Mouse (Mus musculus) forebrain, embryonic 11.5 days (tissue): ENCODE results near the gene Nradd. TPM values are rescaled to one million over a fixed set of nuclear protein-coding genes. Genes with fewer than 3 reads are reported as not detected.

Experiments
- ATAC-seq: fragments of 200-750 bp; cut with Nextera tagmentation; replicated peaks from 2 replicates; pipeline ENCODE4 v1.8.0; 2017; ENCODE audit warnings: moderate TSS enrichment; ENCODE audit not compliant: low FRiP score
- DNase-seq: peaks from one replicate; pipeline ENCODE4 v3.0.0-alpha.2; 2017; ENCODE audit warnings: low spot score
- H3K27ac ChIP-seq: fragments of 300-500 bp; sonication (generic); 2 replicates; pipeline ENCODE4 v1.5.1; 2014; ENCODE audit warnings: low read depth, low read length
- H3K27me3 ChIP-seq: fragments of 300-500 bp; sonication (generic); 2 replicates; pipeline ENCODE4 v1.6.1; 2014; ENCODE audit warnings: mild to moderate bottlenecking, low read length, mixed read lengths; ENCODE audit not compliant: control insufficient read depth, insufficient read depth
- H3K36me3 ChIP-seq: fragments of 300-500 bp; sonication (generic); 2 replicates; pipeline ENCODE4 v1.6.1; 2014; ENCODE audit warnings: mild to moderate bottlenecking, low read length, moderate library complexity, mixed read lengths; ENCODE audit not compliant: control insufficient read depth, insufficient read depth
- H3K4me1 ChIP-seq: fragments of 300-500 bp; sonication (generic); replicated peaks from 2 replicates; pipeline ENCODE4 v1.6.1; 2014; ENCODE audit warnings: low read length, mixed read lengths; ENCODE audit not compliant: control insufficient read depth, insufficient read depth
- H3K4me2 ChIP-seq: fragments of 300-500 bp; sonication (generic); 2 replicates; pipeline ENCODE4 v1.6.1; 2014; ENCODE audit warnings: low read depth, mild to moderate bottlenecking, low read length, moderate library complexity, mixed read lengths; ENCODE audit not compliant: severe bottlenecking
- H3K4me3 ChIP-seq: fragments of 300-500 bp; sonication (generic); 2 replicates; pipeline ENCODE4 v1.5.1; 2014; ENCODE audit warnings: low read depth, low read length
- H3K9ac ChIP-seq: fragments of 300-500 bp; sonication (generic); 2 replicates; pipeline ENCODE4 v1.6.1; 2014; ENCODE audit warnings: low read length
- H3K9me3 ChIP-seq: fragments of 300-500 bp; sonication (generic); 2 replicates; pipeline ENCODE4 v1.6.1; 2016; ENCODE audit warnings: low read length, mixed read lengths; ENCODE audit not compliant: control insufficient read depth
- WGBS: fragments of 180-500 bp; shearing (Covaris S2); extraction: QIAGEN DNeasy Blood & Tissue Kit; methylation state at CpG from one replicate; pipeline ENCODE4 v1.1.7; 2014; 5-methylcytosine and 5-hydroxymethylcytosine counted together
- polyA plus RNA-seq: library from polyadenylated mRNA; unstranded; fragments of >200 nt; fragmentation: Nextera tagmentation; extraction: Ambion mirVana; gene quantifications from 2 replicates; pipeline ENCODE4 v1.2.1, GENCODE M21; 2014

The Nradd gene
- polyA plus RNA-seq, 1 experiment from 2014 or later = 20.6 TPM

GRCm38 (mm10) chr9:110643787-110644186, 19.5 kb upstream of the Nradd start:
- ATAC-seq = no peak
- Histone ChIP-seq H3K9ac (no peak overlapping the region), H3K4me3 (no peak overlapping the region), H3K4me2 (no peak overlapping the region), H3K9me3 (no peaks in the 10 kb centered on the region), H3K27ac (no peak overlapping the region), H3K4me1 (no peaks in the 10 kb centered on the region), H3K36me3 (no peaks in the 10 kb centered on the region), H3K27me3 (no peaks in the 10 kb centered on the region)
- 79% methylated on average over 9 of the region's 9 CpGs for WGBS
- DNase-seq = no peak

DNA sequence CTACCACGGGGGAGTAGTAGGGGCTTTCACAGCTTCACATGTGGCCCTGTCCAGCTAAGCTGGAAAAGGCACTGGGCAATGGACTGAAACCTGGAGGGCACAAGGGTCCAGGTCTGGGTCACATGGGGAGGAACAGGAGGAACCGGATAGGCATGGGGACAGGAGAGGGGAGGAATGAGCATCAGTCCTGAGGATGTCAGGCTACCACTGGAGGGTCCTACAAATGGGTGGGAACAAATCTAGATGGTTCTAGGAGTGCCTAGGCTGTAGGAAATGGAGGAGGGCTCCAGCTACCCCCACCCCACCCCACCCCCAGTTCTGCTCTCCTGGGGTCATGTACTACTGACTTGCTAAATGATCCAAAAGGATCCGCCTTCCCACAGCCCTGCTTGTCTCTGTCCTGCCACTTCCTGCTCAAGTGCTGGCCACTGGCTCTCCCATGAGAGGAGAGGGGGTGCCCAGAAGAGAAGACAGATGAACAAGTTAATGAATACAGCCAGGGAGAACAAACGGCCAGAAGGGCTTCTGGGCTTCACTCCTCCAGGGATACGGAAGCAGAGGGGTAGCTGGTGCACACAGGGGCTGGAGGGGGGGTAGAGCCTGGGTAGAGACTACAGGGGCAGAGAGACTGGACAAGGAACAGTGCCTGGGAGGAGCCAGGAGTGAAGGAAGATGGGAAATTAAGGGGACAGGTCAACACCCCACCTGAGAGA, 18.7 kb upstream of the Nradd start:
- H3K9me3 ChIP-seq = no peaks in the 10 kb centered on the region
- H3K9ac ChIP-seq = no peak overlapping the region
- no peaks in the 10 kb centered on the region for H3K27me3 ChIP-seq
- no peak overlapping the region for H3K4me3 ChIP-seq
- H3K4me2 ChIP-seq = no peak overlapping the region
- DNase-seq (no peak), ATAC-seq (no peak)
- WGBS = 59% methylated on average over 5 of the region's 5 CpGs
- no peaks in the 10 kb centered on the region for H3K36me3 ChIP-seq
- no peaks in the 10 kb centered on the region for H3K4me1 ChIP-seq
- H3K27ac ChIP-seq = no peak overlapping the region

DNA sequence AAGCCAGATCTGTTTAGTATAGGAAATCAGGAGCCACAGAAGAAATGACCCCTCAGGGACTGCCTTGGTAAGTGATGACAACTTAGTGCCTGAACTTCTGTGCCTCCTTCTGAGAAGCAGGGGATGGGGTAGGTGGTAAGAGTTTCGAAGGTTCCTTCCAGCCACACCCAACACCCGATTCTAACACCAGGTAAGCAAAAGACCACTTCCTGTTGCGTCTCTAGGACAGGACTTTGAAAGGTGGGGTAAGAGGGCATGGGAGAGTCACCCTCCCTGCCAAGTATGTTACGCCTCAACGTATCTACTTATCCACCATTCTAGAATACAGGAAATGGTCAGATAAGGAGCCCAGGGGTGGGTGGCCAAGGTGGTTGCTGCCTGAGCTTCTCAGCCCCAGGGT, 16.8 kb upstream of the Nradd start:
- ATAC-seq (no peak), DNase-seq (no peak)
- Histone ChIP-seq H3K27ac (no peak overlapping the region), H3K9ac (no peak overlapping the region), H3K9me3 (no peaks in the 10 kb centered on the region), H3K4me1 (no peaks in the 10 kb centered on the region), H3K36me3 (no peaks in the 10 kb centered on the region), H3K4me2 (no peak overlapping the region), H3K27me3 (no peaks in the 10 kb centered on the region), H3K4me3 (no peak overlapping the region)
- WGBS = 87% methylated on average over 5 of the region's 5 CpGs

- H3K9me3 ChIP-seq = no peaks in the 10 kb centered on the region
- ATAC-seq = no peak
- no peak for DNase-seq
- H3K4me1 ChIP-seq = no peaks in the 10 kb centered on the region
- 91% methylated on average over 10 of the region's 10 CpGs for WGBS
- no peak overlapping the region for H3K4me2 ChIP-seq
- H3K27me3 ChIP-seq = no peaks in the 10 kb centered on the region
- H3K4me3 ChIP-seq = no peak overlapping the region
- H3K27ac ChIP-seq = no peak overlapping the region
- H3K36me3 ChIP-seq = no peaks in the 10 kb centered on the region
- H3K9ac ChIP-seq = no peak overlapping the region
Measured at GRCm38 (mm10) chr9:110638611-110639021, 14.4 kb upstream of the Nradd start.

DNA sequence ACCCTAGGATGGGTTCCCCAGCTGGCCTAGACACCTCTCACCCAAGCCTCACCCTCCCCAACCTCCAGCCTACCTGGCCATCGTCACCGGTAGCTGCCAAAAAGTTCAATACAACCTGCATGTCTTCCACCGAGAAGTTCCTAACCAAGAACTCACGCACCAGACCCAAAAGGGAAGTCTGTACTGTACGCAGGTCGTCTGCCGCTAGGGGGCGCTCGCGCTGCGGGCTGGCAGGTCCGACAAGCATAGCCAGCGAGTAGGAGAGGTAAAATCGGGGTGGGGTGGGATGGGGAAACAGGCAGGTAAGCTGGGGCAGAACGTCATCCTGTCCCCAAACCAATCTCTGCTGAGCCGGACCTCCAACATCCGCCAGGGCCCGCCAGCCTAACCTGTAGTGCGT, 11.0 kb upstream of the Nradd start:
- Histone ChIP-seq H3K9ac (no peak overlapping the region), H3K9me3 (no peaks in the 10 kb centered on the region), H3K4me1 (no peaks in the 10 kb centered on the region), H3K36me3 (no peaks in the 10 kb centered on the region), H3K27ac (no peak overlapping the region), H3K27me3 (peaks cover 2% of the 10 kb centered on the region), H3K4me2 (no peak overlapping the region), H3K4me3 (no peak overlapping the region)
- 6% methylated on average over 19 of the region's 19 CpGs for WGBS
- peak; percentile 94 for DNase-seq
- peak; percentile 33 for ATAC-seq

DNA sequence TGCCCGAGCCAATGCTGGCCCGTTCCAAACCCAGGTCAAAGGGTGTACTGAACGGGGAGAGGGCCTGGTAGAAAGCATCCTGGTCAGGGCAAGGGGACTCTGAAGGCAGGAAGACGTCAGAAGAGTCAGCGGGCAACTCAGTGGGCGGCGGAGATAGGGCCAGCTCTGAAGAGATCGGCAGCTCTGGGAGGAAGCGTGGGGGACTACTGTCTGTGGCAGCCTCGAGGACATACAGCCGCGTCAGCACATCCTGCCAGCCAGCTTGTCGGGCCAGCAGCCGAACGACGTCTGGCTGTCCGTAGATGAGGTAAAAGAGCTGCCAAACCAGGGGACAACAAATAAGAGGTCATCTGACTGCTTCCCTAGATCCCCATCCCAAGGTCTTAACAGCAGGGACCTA, 9.6 kb upstream of the Nradd start:
- Histone ChIP-seq H3K9me3 (no peaks in the 10 kb centered on the region), H3K27ac (no peak overlapping the region), H3K36me3 (no peaks in the 10 kb centered on the region), H3K27me3 (peaks cover 2% of the 10 kb centered on the region), H3K4me3 (no peak overlapping the region), H3K4me2 (no peak overlapping the region), H3K4me1 (no peaks in the 10 kb centered on the region), H3K9ac (no peak overlapping the region)
- DNase-seq = no peak
- 81% methylated on average over 17 of the region's 17 CpGs for WGBS
- no peak for ATAC-seq

DNA sequence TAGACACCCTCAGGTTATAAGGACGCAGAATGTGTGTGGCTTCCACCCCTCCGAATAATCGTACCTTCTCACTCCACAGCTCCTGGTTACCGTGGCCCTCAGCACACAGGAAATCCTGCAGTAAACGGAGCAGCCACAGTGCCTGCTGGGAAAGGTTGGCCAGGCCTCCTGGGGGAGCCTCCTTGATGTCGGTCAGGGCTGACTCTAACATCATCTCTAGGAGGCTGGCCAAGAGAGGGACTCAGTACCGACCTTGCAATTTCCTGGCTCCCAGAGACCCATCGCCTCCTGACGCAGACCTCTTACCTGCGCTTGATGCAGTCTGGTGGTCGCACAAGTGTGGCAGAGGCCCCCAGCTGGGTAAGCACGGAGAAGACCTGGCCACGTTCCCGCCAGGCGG, 8.4 kb upstream of the Nradd start:
- ATAC-seq (no peak), DNase-seq (no peak)
- Histone ChIP-seq H3K27me3 (peaks cover 2% of the 10 kb centered on the region), H3K36me3 (no peaks in the 10 kb centered on the region), H3K27ac (no peak overlapping the region), H3K4me1 (no peaks in the 10 kb centered on the region), H3K4me2 (no peak overlapping the region), H3K9me3 (no peaks in the 10 kb centered on the region), H3K4me3 (no peak overlapping the region), H3K9ac (no peak overlapping the region)
- 83% methylated on average over 15 of the region's 15 CpGs for whole genome bisulfite sequencing

DNA sequence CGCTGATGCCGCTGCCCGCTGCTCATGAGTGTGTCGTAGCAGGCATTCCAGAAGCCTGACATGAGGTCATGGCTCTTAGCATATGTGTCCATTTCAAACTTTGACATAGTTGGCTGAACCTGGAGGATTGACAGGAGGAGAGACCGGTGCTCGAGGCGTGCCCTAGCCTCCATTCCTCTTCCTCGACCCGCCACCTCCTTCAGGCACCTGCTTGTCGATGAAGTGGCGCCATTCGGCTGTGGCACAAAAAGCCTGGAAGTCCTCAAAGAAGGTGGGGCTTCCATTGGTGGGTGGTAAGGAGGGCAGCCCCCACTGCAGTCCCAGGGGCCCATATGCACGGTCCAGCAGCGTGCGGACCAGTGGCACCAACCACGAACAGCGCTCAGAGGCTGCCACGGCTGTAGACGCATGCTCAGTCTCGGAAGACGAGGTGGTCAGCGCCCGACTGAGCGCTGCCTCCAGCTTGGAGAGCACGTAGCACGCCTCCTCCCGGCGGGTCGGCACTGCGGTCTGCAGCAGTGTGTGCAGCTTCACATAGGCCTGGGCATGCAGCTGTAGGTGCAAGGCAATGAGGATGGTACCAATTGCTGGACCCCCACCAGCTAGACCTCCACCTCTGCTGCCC, 7.5 kb upstream of the Nradd start:
- 14% methylated on average over 30 of the region's 30 CpGs for WGBS
- H3K27ac ChIP-seq = no peak overlapping the region

GRCm38 (mm10) chr9:110631191-110631590, 6.9 kb upstream of the Nradd start:
- peak; percentile 89 for DNase-seq
- Histone ChIP-seq H3K36me3 (no peaks in the 10 kb centered on the region), H3K9me3 (no peaks in the 10 kb centered on the region), H3K9ac (peak overlapping the region; percentile 2; the same call in 1 of the 2 replicates), H3K27ac (no peak overlapping the region), H3K27me3 (peaks cover 2% of the 10 kb centered on the region), H3K4me2 (peak overlapping the region; percentile 55), H3K4me1 (no peaks in the 10 kb centered on the region), H3K4me3 (peak overlapping the region; percentile 27)
- 6% methylated on average over 10 of the region's 10 CpGs for WGBS
- ATAC-seq = peak; percentile 34

More for the DNA sequence above, 7.5 kb upstream of the Nradd start:
- H3K27me3 ChIP-seq = peaks cover 2% of the 10 kb centered on the region
- peak; percentile 62 for ATAC-seq
- H3K36me3 ChIP-seq = no peaks in the 10 kb centered on the region
- no peaks in the 10 kb centered on the region for H3K4me1 ChIP-seq
- H3K4me2 ChIP-seq = peak overlapping the region; percentile 55
- peak; percentile 78 for DNase-seq
- H3K9me3 ChIP-seq = no peaks in the 10 kb centered on the region
- peak overlapping the region; percentile 2; the same call in 1 of the 2 replicates for H3K9ac ChIP-seq
- peak overlapping the region; percentile 27 for H3K4me3 ChIP-seq
